Mouse (Mus musculus): ENCODE measurements around the gene Hnrnph3. TPM values are rescaled to one million over a fixed set of nuclear protein-coding genes. Genes with fewer than 3 reads are reported as not detected.
"Not testable (repeated sequence)": the region's sequence is repeated elsewhere in the genome, so short reads cannot be mapped to it uniquely, and the experiment has no call there.

The Hnrnph3 gene
- polyA plus RNA-seq, 1 experiment from 2014 or later, result 42.8 TPM

GRCm38 (mm10) chr10:63060406-63060805 is 36.4 kb upstream of the Hnrnph3 start:
- Histone ChIP-seq H3K4me1 (ENCODE audit: control insufficient read depth in 2 of 2, insufficient read depth in 2 of 2, low read length in 2 of 2) (no peaks in the 10 kb centered on the region; a peak in 1 of 4 replicates), H3K27ac (replicated peaks in 1 of 2; ENCODE audit: control insufficient read depth in 1 of 2, insufficient read depth in 1 of 2, low read depth in 2 of 2, low read length in 2 of 2) (no peak overlapping the region), H3K4me2 (ENCODE audit: low read length) (no peak overlapping the region), H3K9me3 (ENCODE audit: control insufficient read depth, low read length) (no peaks in the 10 kb centered on the region), H3K36me3 (ENCODE audit: control insufficient read depth, insufficient read depth, low read length) (no peaks in the 10 kb centered on the region), H3K4me3 (ENCODE audit: control insufficient read depth in 1 of 2, insufficient read depth in 1 of 2, low read depth in 1 of 2, low read length in 2 of 2) (no peak overlapping the region), H3K9ac (ENCODE audit: low read length) (no peak overlapping the region), H3K27me3 (ENCODE audit: control insufficient read depth, insufficient read depth, low read length) (no peaks in the 10 kb centered on the region)
- WGBS, result 47% methylated on average over 11 of the region's 11 CpGs
- ATAC-seq (ENCODE audit: insufficient number of reproducible peaks, insufficient read depth, low FRiP score, low read depth), result no peak

- WGBS, result 87% methylated on average over 2 of the region's 2 CpGs
- Histone ChIP-seq H3K9me3 (ENCODE audit: control insufficient read depth, low read length) (no peaks in the 10 kb centered on the region), H3K27ac (replicated peaks in 1 of 2; ENCODE audit: control insufficient read depth in 1 of 2, insufficient read depth in 1 of 2, low read depth in 2 of 2, low read length in 2 of 2) (no peak within 1 kb of the TSS), H3K36me3 (ENCODE audit: control insufficient read depth, insufficient read depth, low read length) (no peaks in the 10 kb centered on the region), H3K27me3 (ENCODE audit: control insufficient read depth, insufficient read depth, low read length) (no peaks in the 10 kb centered on the region), H3K4me2 (ENCODE audit: low read length) (no peak within 1 kb of the TSS), H3K4me1 (ENCODE audit: control insufficient read depth in 2 of 2, insufficient read depth in 2 of 2, low read length in 2 of 2) (no peaks in the 10 kb centered on the region; a peak in 1 of 4 replicates), H3K4me3 (ENCODE audit: control insufficient read depth in 1 of 2, insufficient read depth in 1 of 2, low read depth in 1 of 2, low read length in 2 of 2) (no peak within 1 kb of the TSS), H3K9ac (ENCODE audit: low read length) (no peak within 1 kb of the TSS)
- ATAC-seq (ENCODE audit: insufficient number of reproducible peaks, insufficient read depth, low FRiP score, low read depth), result no peak
Observed at GRCm38 (mm10) chr10:63059862-63060261, 35.8 kb upstream of the Hnrnph3 start, which contains the start of gene Pbld1. Pbld1 (plus strand) TSS chr10:63060162.

GRCm38 (mm10) chr10:63056966-63057750 is 33.1 kb upstream of the Hnrnph3 start:
- peak overlapping the region; percentile 33 for H3K4me2 ChIP-seq (ENCODE audit: low read length)

GRCm38 (mm10) chr10:63054586-63054985 is 30.6 kb upstream of the Hnrnph3 start:
- WGBS, result 70% methylated on average over 2 of the region's 2 CpGs
- no peak for ATAC-seq (ENCODE audit: insufficient number of reproducible peaks, insufficient read depth, low FRiP score, low read depth)
- no peak overlapping the region for H3K9ac ChIP-seq (ENCODE audit: low read length)

More at GRCm38 (mm10) chr10:63056966-63057750, 33.1 kb upstream of the Hnrnph3 start:
- no peak for ATAC-seq (ENCODE audit: insufficient number of reproducible peaks, insufficient read depth, low FRiP score, low read depth)
- no peaks in the 10 kb centered on the region for H3K36me3 ChIP-seq (ENCODE audit: control insufficient read depth, insufficient read depth, low read length)
- peaks cover 3 to 4% of the 10 kb centered on the region in 2 experiments; a peak in 2 of 4 replicates for H3K4me1 ChIP-seq (ENCODE audit: control insufficient read depth in 2 of 2, insufficient read depth in 2 of 2, low read length in 2 of 2)
- H3K4me3 ChIP-seq (ENCODE audit: control insufficient read depth in 1 of 2, insufficient read depth in 1 of 2, low read depth in 1 of 2, low read length in 2 of 2), result no peak overlapping the region
- WGBS, result 36% methylated on average over 24 of the region's 24 CpGs
- no peaks in the 10 kb centered on the region for H3K27me3 ChIP-seq (ENCODE audit: control insufficient read depth, insufficient read depth, low read length)
- no peak overlapping the region for H3K27ac ChIP-seq (replicated peaks in 1 of 2; ENCODE audit: control insufficient read depth in 1 of 2, insufficient read depth in 1 of 2, low read depth in 2 of 2, low read length in 2 of 2)
- H3K9ac ChIP-seq (ENCODE audit: low read length), result no peak overlapping the region
- H3K9me3 ChIP-seq (ENCODE audit: control insufficient read depth, low read length), result no peaks in the 10 kb centered on the region

GRCm38 (mm10) chr10:63054071-63054470 is 30.1 kb upstream of the Hnrnph3 start:
- ATAC-seq (ENCODE audit: insufficient number of reproducible peaks, insufficient read depth, low FRiP score, low read depth); H3K4me2 ChIP-seq (ENCODE audit: low read length); H3K9ac ChIP-seq (ENCODE audit: low read length); H3K9me3 ChIP-seq (ENCODE audit: control insufficient read depth, low read length); H3K36me3 ChIP-seq (ENCODE audit: control insufficient read depth, insufficient read depth, low read length); H3K27ac ChIP-seq (replicated peaks in 1 of 2; ENCODE audit: control insufficient read depth in 1 of 2, insufficient read depth in 1 of 2, low read depth in 2 of 2, low read length in 2 of 2); H3K4me3 ChIP-seq (ENCODE audit: control insufficient read depth in 1 of 2, insufficient read depth in 1 of 2, low read depth in 1 of 2, low read length in 2 of 2); H3K27me3 ChIP-seq (ENCODE audit: control insufficient read depth, insufficient read depth, low read length); H3K4me1 ChIP-seq (ENCODE audit: control insufficient read depth in 2 of 2, insufficient read depth in 2 of 2, low read length in 2 of 2): not testable (repeated sequence)
- 71% methylated on average over 6 of the region's 6 CpGs for WGBS

More at GRCm38 (mm10) chr10:63054586-63054985, 30.6 kb upstream of the Hnrnph3 start:
- Histone ChIP-seq H3K27me3 (ENCODE audit: control insufficient read depth, insufficient read depth, low read length) (no peaks in the 10 kb centered on the region), H3K36me3 (ENCODE audit: control insufficient read depth, insufficient read depth, low read length) (no peaks in the 10 kb centered on the region), H3K4me2 (ENCODE audit: low read length) (no peak overlapping the region), H3K9me3 (ENCODE audit: control insufficient read depth, low read length) (no peaks in the 10 kb centered on the region), H3K4me3 (ENCODE audit: control insufficient read depth in 1 of 2, insufficient read depth in 1 of 2, low read depth in 1 of 2, low read length in 2 of 2) (no peak overlapping the region), H3K4me1 (ENCODE audit: control insufficient read depth in 2 of 2, insufficient read depth in 2 of 2, low read length in 2 of 2) (peaks cover 3 to 4% of the 10 kb centered on the region in 2 experiments; a peak in 2 of 4 replicates), H3K27ac (replicated peaks in 1 of 2; ENCODE audit: control insufficient read depth in 1 of 2, insufficient read depth in 1 of 2, low read depth in 2 of 2, low read length in 2 of 2) (no peak overlapping the region)

- WGBS, result 47% methylated on average over 6 of the region's 6 CpGs
- no peak for ATAC-seq (ENCODE audit: insufficient number of reproducible peaks, insufficient read depth, low FRiP score, low read depth)
- H3K36me3 ChIP-seq (ENCODE audit: control insufficient read depth, insufficient read depth, low read length), result no peaks in the 10 kb centered on the region
Observed at GRCm38 (mm10) chr10:63053007-63053406, 29.0 kb upstream of the Hnrnph3 start.

GRCm38 (mm10) chr10:63052011-63052410 is 28.0 kb upstream of the Hnrnph3 start:
- Histone ChIP-seq H3K4me2 (ENCODE audit: low read length) (no peak overlapping the region), H3K4me3 (ENCODE audit: control insufficient read depth in 1 of 2, insufficient read depth in 1 of 2, low read depth in 1 of 2, low read length in 2 of 2) (no peak overlapping the region), H3K36me3 (ENCODE audit: control insufficient read depth, insufficient read depth, low read length) (no peaks in the 10 kb centered on the region), H3K4me1 (ENCODE audit: control insufficient read depth in 2 of 2, insufficient read depth in 2 of 2, low read length in 2 of 2) (peaks cover 3 to 4% of the 10 kb centered on the region in 2 experiments; a peak in 2 of 4 replicates), H3K27ac (replicated peaks in 1 of 2; ENCODE audit: control insufficient read depth in 1 of 2, insufficient read depth in 1 of 2, low read depth in 2 of 2, low read length in 2 of 2) (no peak overlapping the region), H3K27me3 (ENCODE audit: control insufficient read depth, insufficient read depth, low read length) (no peaks in the 10 kb centered on the region), H3K9ac (ENCODE audit: low read length) (no peak overlapping the region), H3K9me3 (ENCODE audit: control insufficient read depth, low read length) (no peaks in the 10 kb centered on the region)
- WGBS, result 77% methylated on average over 6 of the region's 6 CpGs
- ATAC-seq (ENCODE audit: insufficient number of reproducible peaks, insufficient read depth, low FRiP score, low read depth), result no peak

More at GRCm38 (mm10) chr10:63053007-63053406, 29.0 kb upstream of the Hnrnph3 start:
- Histone ChIP-seq H3K4me3 (ENCODE audit: control insufficient read depth in 1 of 2, insufficient read depth in 1 of 2, low read depth in 1 of 2, low read length in 2 of 2) (no peak overlapping the region), H3K27ac (replicated peaks in 1 of 2; ENCODE audit: control insufficient read depth in 1 of 2, insufficient read depth in 1 of 2, low read depth in 2 of 2, low read length in 2 of 2) (no peak overlapping the region), H3K9me3 (ENCODE audit: control insufficient read depth, low read length) (no peaks in the 10 kb centered on the region), H3K27me3 (ENCODE audit: control insufficient read depth, insufficient read depth, low read length) (no peaks in the 10 kb centered on the region), H3K4me1 (ENCODE audit: control insufficient read depth in 2 of 2, insufficient read depth in 2 of 2, low read length in 2 of 2) (peaks cover 3 to 4% of the 10 kb centered on the region in 2 experiments; a peak in 2 of 4 replicates), H3K9ac (ENCODE audit: low read length) (no peak overlapping the region), H3K4me2 (ENCODE audit: low read length) (no peak overlapping the region)

All from heart, embryonic 14.5 days (tissue).